Mouse (Mus musculus): Measurements from ENCODE around the gene Gm20696.

Gene Gm20696

DNA sequence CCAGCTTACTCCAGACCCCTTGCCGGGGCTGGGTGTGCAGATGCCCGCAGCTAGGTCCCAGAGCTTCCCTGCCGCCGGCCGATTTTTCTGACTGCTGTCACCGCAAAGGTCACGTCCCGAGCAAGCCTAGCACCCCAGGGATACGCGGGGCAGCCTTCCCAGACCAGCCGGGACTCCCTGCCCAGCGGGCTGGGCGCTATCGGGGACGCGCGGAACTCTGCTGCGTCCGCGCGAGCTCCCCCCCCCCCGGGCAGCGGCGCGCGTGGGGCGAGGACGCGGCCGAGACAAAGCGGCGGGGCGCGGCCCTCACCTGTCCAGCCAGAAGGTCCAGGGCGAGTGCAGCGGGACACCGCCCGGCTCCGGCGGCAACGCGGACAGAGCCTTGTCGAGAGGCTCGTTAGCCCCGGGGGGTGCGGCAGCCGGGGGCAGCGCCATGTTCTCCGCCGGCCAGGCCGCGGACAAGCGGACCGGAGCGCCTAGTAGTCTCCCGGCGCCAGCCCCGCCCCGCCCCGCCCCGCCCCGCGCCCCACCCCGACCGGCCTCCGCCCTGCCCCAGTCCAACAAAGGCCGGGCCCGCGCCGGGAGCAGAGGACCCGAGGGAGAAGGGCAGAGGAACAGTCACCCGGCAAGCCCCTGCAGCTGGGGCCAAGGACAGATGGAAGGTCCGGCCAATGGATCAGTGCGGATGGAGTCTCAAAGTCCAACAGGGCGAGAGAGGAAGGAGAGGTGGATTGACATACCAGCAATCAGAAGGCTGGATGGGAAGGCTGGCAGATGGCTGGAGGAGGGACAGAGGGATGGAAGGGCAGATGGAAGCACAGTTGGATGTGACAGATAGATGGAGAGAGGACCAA, at the start of gene Gm20696, which contains the start of gene Eif4e3:
TSS of gene Gm20696 (minus strand) at position 480 of the 854 bp plus-strand sequence.
TSS of gene Eif4e3 (minus strand) at position 454 of the 854 bp plus-strand sequence.
- in situ Hi-C loops (cut with MboI, MseI) = loop anchor here (25.0 kb wide), 2 partner anchors 1171 to 1196 kb away; partner anchors contain the start of gene Ppp4r2 (in 1 of the 2)

GRCm38 (mm10) chr6:99715913-99716312, 49.3 kb upstream of the Gm20696 start:
- in situ Hi-C loops (cut with MboI, MseI) = no loop called here

- in situ Hi-C loops (cut with MboI, MseI) = no loop called here
These were observed 48.6 kb upstream of the Gm20696 start for GRCm38 (mm10) chr6:99715191-99715590.

DNA sequence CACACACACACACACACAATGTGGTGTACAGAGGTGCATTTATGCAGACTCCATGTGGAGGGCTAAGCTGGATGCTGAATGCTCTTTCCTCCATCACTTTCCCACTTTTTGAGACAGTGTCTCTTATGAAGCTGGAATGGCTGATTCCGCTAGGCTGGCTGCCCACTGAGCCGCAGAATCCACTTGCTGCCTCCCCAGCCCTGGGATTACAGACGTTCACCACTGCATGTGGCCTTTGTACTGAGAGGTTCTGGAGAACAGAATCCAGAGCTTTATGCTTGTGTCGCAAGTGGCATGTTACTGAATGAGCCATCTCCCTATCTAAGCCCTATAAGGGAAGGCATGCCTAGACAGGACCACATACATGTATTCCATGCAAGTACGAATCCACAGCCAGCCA, 46.7 kb upstream of the Gm20696 start:
- in situ Hi-C loops (cut with MboI, MseI) = no loop called here

DNA sequence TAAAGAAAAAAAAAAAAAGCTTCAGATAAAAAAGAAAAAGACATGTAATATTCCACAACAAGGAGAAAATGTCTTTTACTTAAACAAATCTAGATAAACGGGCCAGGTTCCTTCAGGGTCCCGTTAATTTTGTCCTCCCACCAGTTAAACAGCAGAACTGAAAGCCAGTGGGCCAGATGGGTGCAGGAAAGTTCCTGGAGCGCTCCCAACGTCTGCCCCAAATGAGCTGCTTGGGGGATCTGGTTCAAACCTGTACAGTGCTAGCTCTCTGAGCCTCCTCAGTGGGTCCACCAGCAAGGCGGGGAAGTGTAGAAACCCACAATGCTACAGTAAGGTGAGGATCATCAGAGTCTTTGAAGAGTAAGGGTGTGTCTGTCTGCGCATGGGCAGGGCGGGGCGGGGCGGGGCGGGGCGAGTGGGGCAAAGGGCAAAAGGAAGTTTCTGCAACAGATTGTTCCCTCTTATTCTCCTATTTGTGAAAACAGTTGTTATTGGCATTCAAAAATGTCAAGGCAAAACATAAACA, 45.0 kb upstream of the Gm20696 start:
- in situ Hi-C loops (cut with MboI, MseI) = no loop called here

DNA sequence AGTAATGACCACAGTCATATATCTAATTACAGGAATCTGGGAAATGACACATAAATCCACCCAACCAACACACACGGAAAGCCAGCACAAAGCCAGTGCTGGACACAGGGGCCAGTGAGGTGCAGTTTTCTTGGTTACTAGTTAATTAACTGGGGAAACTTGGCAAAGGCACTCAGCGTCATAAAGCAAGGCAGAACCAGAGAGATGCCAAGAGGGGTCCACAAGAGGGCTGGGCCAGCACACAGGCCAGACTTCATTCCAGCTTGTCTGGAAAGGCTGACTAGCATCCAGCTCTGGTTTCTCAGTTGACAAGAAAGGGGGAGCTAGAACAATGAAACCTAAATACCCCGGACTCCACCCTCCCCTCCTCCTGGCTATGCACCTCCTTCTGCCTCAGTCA, 33.9 kb upstream of the Gm20696 start:
- in situ Hi-C loops (cut with MboI, MseI) = loop anchor here in 1 of 2 experiments (5.0 kb wide), 1 partner anchor 72 kb away; no protein-coding TSS in a partner anchor

- in situ Hi-C loops (cut with MboI, MseI) = no loop called here
These were observed 26.6 kb upstream of the Gm20696 start for GRCm38 (mm10) chr6:99692916-99693841.

DNA sequence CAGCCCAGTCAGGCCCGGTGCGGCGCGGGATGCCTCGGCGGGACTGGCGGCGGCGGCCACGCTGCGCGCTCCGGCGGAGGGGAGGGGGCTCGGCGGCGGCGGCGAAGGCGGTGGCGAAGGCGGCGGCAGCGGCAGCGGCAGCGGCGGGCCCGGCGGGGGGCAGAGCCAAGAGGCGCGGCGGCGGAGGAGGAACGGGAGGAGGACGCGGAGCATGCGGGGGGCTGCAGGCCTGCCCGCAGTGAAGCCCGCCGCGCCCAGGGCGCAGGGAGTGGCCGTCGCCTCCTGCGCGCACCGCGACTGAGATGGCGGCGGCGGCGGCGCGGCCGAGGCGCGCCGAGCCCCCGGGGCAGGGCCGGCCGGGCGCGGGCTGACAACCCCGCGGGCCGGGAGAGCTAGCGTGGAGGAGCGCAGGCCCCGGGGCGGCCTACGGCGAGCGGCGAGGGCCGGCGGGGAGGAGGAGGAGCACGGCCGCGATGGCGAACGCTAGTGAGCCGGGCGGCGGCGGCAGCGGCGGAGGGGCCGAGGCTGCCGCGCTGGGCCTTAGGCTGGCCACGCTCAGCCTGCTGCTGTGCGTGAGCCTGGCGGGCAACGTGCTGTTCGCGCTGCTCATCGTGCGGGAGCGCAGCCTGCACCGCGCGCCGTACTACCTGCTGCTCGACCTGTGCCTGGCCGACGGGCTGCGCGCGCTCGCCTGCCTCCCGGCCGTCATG, 25.8 kb upstream of the Gm20696 start, which contains the start of gene Gpr27:
TSS of gene Gpr27 (plus strand) at position 474 of the 710 bp plus-strand sequence.
- in situ Hi-C loops (cut with MboI, MseI) = no loop called here

DNA sequence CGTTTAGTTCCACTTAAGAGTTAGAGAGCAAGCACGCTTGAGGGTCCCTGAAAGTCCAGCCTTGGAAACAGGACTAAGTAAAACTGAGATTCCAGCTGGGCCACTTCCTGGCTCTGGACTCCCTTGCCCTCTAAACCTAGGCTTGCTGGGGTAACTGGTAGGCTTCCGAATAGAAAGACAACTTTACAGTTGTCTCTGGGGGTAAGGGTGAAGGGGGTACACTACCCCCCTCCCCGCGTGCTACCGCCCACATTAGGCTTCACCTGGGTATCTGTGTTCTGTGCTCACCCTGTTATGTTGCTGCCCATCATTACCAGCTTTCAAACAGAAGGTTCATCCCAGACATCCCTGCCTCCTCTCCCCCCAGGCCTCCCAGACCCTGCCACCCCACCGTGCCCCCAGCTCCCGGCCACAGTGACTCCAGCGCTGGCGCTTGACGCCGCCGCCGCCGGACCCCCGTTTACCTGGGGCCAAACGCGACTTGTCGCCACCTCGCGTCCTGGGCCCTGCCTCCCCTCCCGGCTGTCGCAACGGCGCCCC, 25.1 kb upstream of the Gm20696 start:
- in situ Hi-C loops (cut with MboI, MseI) = no loop called here

DNA sequence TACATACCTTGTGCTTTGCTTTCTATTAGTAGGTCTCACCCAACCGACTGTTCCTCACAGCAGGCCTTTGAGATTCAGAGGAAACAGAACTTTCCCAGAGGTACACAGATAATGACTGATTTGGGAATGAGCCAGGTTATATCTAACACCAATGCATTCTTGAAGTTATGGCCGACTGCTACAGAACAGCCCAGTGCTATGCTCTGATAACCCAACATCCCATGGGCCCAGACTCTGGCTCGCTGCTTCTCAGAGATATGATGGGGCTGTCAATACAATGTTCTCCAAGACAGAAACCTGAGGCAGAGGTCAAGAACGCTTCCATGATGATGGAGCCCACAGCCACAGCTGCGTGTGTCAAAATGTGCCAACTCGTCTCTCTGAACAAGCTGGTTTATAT, 21.9 kb upstream of the Gm20696 start:
- in situ Hi-C loops (cut with MboI, MseI) = loop anchor here in 1 of 2 experiments (5.0 kb wide), 1 partner anchor 1431 kb away; no protein-coding TSS in a partner anchor

DNA sequence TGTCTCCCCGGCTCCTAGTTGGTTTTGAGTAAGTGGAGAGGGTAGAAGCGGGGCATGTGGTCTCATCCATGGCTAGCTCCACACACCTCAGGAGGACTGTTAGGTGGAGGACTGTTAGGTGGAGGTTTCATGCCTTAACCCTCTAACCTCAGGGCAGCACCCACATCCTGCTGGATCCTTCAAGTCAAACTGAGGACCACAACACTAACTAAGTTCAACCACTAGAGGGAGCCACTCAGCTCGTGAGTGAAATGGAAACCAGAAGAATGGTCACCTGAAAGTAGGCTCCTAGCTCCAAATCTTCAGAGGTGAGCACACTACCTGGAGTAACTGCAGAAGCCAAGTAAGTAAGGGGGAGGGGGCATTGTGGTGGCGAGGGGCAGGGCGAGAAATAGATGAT, 18.3 kb upstream of the Gm20696 start:
- in situ Hi-C loops (cut with MboI, MseI) = loop anchor here in 1 of 2 experiments (5.0 kb wide), 1 partner anchor 1428 kb away; no protein-coding TSS in a partner anchor

GRCm38 (mm10) chr6:99683974-99684373, 17.4 kb upstream of the Gm20696 start:
- in situ Hi-C loops (cut with MboI, MseI) = no loop called here

DNA sequence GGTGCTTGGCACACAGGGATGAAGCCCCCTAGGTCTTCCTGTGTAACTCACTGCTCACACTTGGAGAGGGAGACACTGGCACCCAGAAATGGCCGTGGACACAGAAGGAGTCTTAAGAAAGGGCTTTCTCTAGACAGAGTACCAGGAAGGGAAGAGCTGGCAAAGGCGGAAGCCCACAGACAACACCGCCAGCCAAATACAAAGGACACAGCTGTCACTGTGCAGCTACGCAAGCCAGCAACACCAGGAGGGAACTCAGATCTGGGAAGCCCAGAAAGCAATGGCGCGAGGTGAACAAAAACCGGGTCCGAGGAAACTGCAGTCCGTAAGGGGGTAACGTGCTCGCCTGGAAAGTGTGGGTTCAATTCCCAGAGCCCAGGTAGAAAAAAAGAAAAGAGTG, 11.5 kb upstream of the Gm20696 start:
- in situ Hi-C loops (cut with MboI, MseI) = loop anchor here in 1 of 2 experiments (5.0 kb wide), 1 partner anchor 104 kb away; no protein-coding TSS in a partner anchor

GRCm38 (mm10) chr6:99677325-99677724, 10.7 kb upstream of the Gm20696 start:
- in situ Hi-C loops (cut with MboI, MseI) = loop anchor here in 1 of 2 experiments (5.0 kb wide), 1 partner anchor 105 kb away; no protein-coding TSS in a partner anchor

- in situ Hi-C loops (cut with MboI, MseI) = loop anchor here (25.0 kb wide), 2 partner anchors 1163 to 1188 kb away; partner anchors contain the start of gene Ppp4r2 (in 1 of the 2)
These were observed 7.9 kb upstream of the Gm20696 start for GRCm38 (mm10) chr6:99674482-99674881.

GRCm38 (mm10) chr6:99671768-99672167, 5.2 kb upstream of the Gm20696 start:
- in situ Hi-C loops (cut with MboI, MseI) = loop anchor here (25.0 kb wide), 2 partner anchors 1166 to 1191 kb away; partner anchors contain the start of gene Ppp4r2 (in 1 of the 2)

GRCm38 (mm10) chr6:99670481-99671119, 4.0 kb upstream of the Gm20696 start:
- in situ Hi-C loops (cut with MboI, MseI) = loop anchor here (25.0 kb wide), 2 partner anchors 1167 to 1192 kb away; partner anchors contain the start of gene Ppp4r2 (in 1 of the 2)

DNA sequence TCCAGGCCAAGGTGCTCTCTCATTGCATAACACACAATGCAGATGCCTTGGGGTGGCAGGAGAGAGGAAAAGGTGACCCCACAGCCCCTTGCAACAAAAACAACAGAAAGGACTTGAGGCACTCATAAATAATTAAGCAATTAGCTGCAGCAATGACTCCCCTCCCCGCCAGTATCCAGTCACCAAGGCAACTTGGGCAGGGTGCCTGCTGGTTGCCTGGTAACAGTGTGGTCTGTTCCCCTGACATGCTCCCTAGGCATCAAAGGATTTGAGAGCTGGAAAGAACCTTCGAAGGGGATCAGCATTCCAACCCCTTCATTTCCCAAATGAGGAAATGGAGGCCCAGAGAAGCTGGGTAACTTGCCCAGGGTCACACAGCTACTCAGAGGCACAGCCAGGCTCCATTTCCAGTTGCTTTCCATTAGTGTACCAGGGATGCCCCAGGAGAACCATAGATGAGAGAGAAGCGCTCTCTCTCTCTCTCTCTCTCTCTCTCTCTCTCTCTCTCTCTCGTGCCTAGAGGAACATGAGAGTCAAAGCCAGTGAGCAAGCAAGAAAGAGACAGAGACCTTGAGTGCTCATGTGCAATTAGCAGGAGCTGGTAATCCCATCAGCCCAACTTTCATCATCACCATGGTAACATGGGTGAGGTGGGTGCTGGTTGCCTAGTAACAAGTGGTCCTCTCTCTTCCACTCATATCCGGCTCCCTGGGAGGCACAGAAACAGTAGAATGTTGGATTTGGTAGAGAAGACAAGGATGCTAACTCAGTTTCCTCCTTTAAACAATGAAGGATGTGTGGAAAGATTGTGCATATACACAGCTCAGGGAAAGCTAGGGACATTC, 3.1 kb upstream of the Gm20696 start:
- in situ Hi-C loops (cut with MboI, MseI) = loop anchor here (25.0 kb wide), 2 partner anchors 1168 to 1193 kb away; partner anchors contain the start of gene Ppp4r2 (in 1 of the 2)

Data from T-helper 17 cell (primary cell).